In genomic region chr6:61543459-61544044, GRCm38 (mm10) we compare ENCODE assay signal across 18 mouse cellular contexts.
A peak's percentile ranks its signal among the peaks of the same experiment; 100 is the strongest.
DNase-seq lines count a peak whose midpoint lies in the region; ATAC-seq and TF ChIP-seq lines count a peak whose summit lies in the region.
"Had no signal": no experiment of that assay in that cellular context is flagged by ENCODE, and none has a peak within 500 bp of the region (broad histone marks: within the 10 kb centered on the region; RNA-seq: fewer than 3 reads in every experiment).

No protein-coding gene starts in this region.

- peak overlapping the region; percentile 49 for H3K4me3 ChIP-seq in gastrocnemius, adult 2 months
- H3K4me3 ChIP-seq in forebrain, embryonic 16.5 days (replicated peaks; ENCODE audit: low read length) = no peak overlapping the region
- H3K4me3 ChIP-seq in hindbrain, embryonic 16.5 days (ENCODE audit: low read length) = no peak overlapping the region
- H3K4me3 ChIP-seq in neural tube, embryonic 13.5 days = no peak overlapping the region
- H3K4me3 ChIP-seq in thymus, adult 2 months (ENCODE audit: control insufficient read depth, insufficient read depth, low read length) = no peak overlapping the region
- H3K4me3 ChIP-seq: heart, embryonic 10.5 days; limb, embryonic 12.5 days; liver, embryonic 13.5 days; myocyte had no signal

- H3K9ac ChIP-seq in forebrain, embryonic 16.5 days (replicated peaks; ENCODE audit: low read depth, low read length) = no peak overlapping the region
- H3K9ac ChIP-seq in hindbrain, embryonic 16.5 days (ENCODE audit: low read depth, low read length) = no peak overlapping the region
- no peak overlapping the region for H3K9ac ChIP-seq in neural tube, embryonic 13.5 days
- H3K9ac ChIP-seq: limb, embryonic 12.5 days; liver, embryonic 13.5 days had no signal

- H3K27ac ChIP-seq in gastrocnemius, adult 2 months = no peak overlapping the region
- H3K27ac ChIP-seq in forebrain, embryonic 16.5 days (ENCODE audit: low read length) = no peak overlapping the region
- no peak overlapping the region for H3K27ac ChIP-seq in hindbrain, embryonic 16.5 days (ENCODE audit: low read depth, low read length)
- peak overlapping the region; percentile 46; the same call in 1 of the 2 replicates for H3K27ac ChIP-seq in neural tube, embryonic 13.5 days (replicated peaks)
- H3K27ac ChIP-seq in thymus, adult 2 months (ENCODE audit: control insufficient read depth, insufficient read depth, low read length) = no peak overlapping the region
- H3K27ac ChIP-seq: heart, embryonic 10.5 days; limb, embryonic 12.5 days; liver, embryonic 13.5 days had no signal

- no peaks in the 10 kb centered on the region for H3K36me3 ChIP-seq in forebrain, embryonic 16.5 days (ENCODE audit: control insufficient read depth, insufficient read depth)
- no peaks in the 10 kb centered on the region for H3K36me3 ChIP-seq in hindbrain, embryonic 16.5 days (ENCODE audit: control insufficient read depth, insufficient read depth, low read length)
- H3K36me3 ChIP-seq in neural tube, embryonic 13.5 days = no peaks in the 10 kb centered on the region
- H3K36me3 ChIP-seq in thymus, adult 2 months (ENCODE audit: control insufficient read depth, insufficient read depth, low read length) = no peaks in the 10 kb centered on the region
- H3K36me3 ChIP-seq: heart, embryonic 10.5 days; limb, embryonic 12.5 days; liver, embryonic 13.5 days had no signal

- no peak for TF ChIP-seq POLR2A in thymus, adult 2 months (IDR thresholded peaks at IDR 0.05; ENCODE audit: control insufficient read depth, extremely low read depth, insufficient read depth, low read length, poor library complexity)

- ATAC-seq in forebrain, embryonic 16.5 days = peak; percentile 41; the same call in 1 of the 2 replicates
- ATAC-seq in hindbrain, embryonic 16.5 days = peak; percentile 71
- peak; percentile 59; the same call in 1 of the 2 replicates for ATAC-seq in neural tube, embryonic 13.5 days (ENCODE audit: low read depth)
- ATAC-seq in CD4-positive, CD25-positive, alpha-beta regulatory T cell, adult 4 months = no peak
- ATAC-seq: inflammation-experienced regulatory T-cells, adult 6 months had no signal

- no peaks in the 10 kb centered on the region for H3K9me3 ChIP-seq in forebrain, embryonic 16.5 days (ENCODE audit: control insufficient read depth, low read length)
- H3K9me3 ChIP-seq in hindbrain, embryonic 16.5 days (ENCODE audit: control insufficient read depth, low read length) = no peaks in the 10 kb centered on the region
- H3K9me3 ChIP-seq in neural tube, embryonic 13.5 days = no peaks in the 10 kb centered on the region
- H3K9me3 ChIP-seq: heart, embryonic 10.5 days; limb, embryonic 12.5 days; liver, embryonic 13.5 days had no signal

- intact Hi-C loops in gastrocnemius, adult 2 months (cut with DNase I) = no loop called here
- intact Hi-C loops in gastrocnemius, postnatal 14 days (cut with DNase I; ENCODE audit: low total_unique reads) = no loop called here

- DNase-seq in gastrocnemius, adult 2 months = no peak
- no peak for DNase-seq in gastrocnemius, postnatal 14 days
- DNase-seq in thymus, adult 2 months = no peak
- no peak for DNase-seq in MN1 (ENCODE audit: low spot score)
- DNase-seq: adrenal gland, postnatal 36 days; gastrocnemius, postnatal 36 days; heart, postnatal 10 days; kidney, adult 9 months; liver, embryonic 13.5 days; thymus, postnatal 36 days had no signal

- peaks cover 4% of the 10 kb centered on the region for H3K4me1 ChIP-seq in forebrain, embryonic 16.5 days (replicated peaks; ENCODE audit: control insufficient read depth, insufficient read depth, low read length)
- no peaks in the 10 kb centered on the region for H3K4me1 ChIP-seq in hindbrain, embryonic 16.5 days (ENCODE audit: control insufficient read depth, insufficient read depth, low read depth, low read length)
- peaks cover 10% of the 10 kb centered on the region for H3K4me1 ChIP-seq in neural tube, embryonic 13.5 days (replicated peaks)
- H3K4me1 ChIP-seq in thymus, adult 2 months (replicated peaks; ENCODE audit: control insufficient read depth, insufficient read depth, low read length) = no peaks in the 10 kb centered on the region
- H3K4me1 ChIP-seq: heart, embryonic 10.5 days; limb, embryonic 12.5 days; liver, embryonic 13.5 days had no signal

- H3K27me3 ChIP-seq in forebrain, embryonic 16.5 days (replicated peaks; ENCODE audit: control insufficient read depth, insufficient read depth, low read length) = no peaks in the 10 kb centered on the region
- H3K27me3 ChIP-seq in hindbrain, embryonic 16.5 days (replicated peaks; ENCODE audit: control insufficient read depth, insufficient read depth, low read length) = no peaks in the 10 kb centered on the region
- no peaks in the 10 kb centered on the region for H3K27me3 ChIP-seq in neural tube, embryonic 13.5 days
- H3K27me3 ChIP-seq in thymus, adult 2 months (ENCODE audit: control insufficient read depth, insufficient read depth, low read length) = no peaks in the 10 kb centered on the region
- H3K27me3 ChIP-seq: limb, embryonic 12.5 days; liver, embryonic 13.5 days had no signal

- TF ChIP-seq CTCF in gastrocnemius, adult 2 months (IDR thresholded peaks at IDR 0.05) = no peak
- TF ChIP-seq CTCF in thymus, adult 2 months (IDR thresholded peaks at IDR 0.05; ENCODE audit: borderline replicate concordance, control insufficient read depth, extremely low read depth, insufficient read depth, low read length, poor library complexity) = no peak

- 21% methylated on average over 7 of the region's 7 CpGs for WGBS in forebrain, embryonic 16.5 days
- WGBS in hindbrain, embryonic 16.5 days = 31% methylated on average over 7 of the region's 7 CpGs
- WGBS in neural tube, embryonic 13.5 days = 50% methylated on average over 7 of the region's 7 CpGs
- WGBS in thymus, adult 2 months = 93% methylated on average over 7 of the region's 7 CpGs

- peak overlapping the region; percentile 22; the same call in 1 of the 2 replicates for H3K4me2 ChIP-seq in forebrain, embryonic 16.5 days (ENCODE audit: low read length)
- H3K4me2 ChIP-seq in hindbrain, embryonic 16.5 days (ENCODE audit: low read length) = peak overlapping the region; percentile 2; the same call in 1 of the 2 replicates
- peak overlapping the region; percentile 15; the same call in 1 of the 2 replicates for H3K4me2 ChIP-seq in neural tube, embryonic 13.5 days
- H3K4me2 ChIP-seq: limb, embryonic 12.5 days; liver, embryonic 13.5 days had no signal
